Mouse (Mus musculus): ENCODE results near the gene Dtd1. TPM values are rescaled to one million over a fixed set of nuclear protein-coding genes. Genes with fewer than 3 reads are reported as not detected.

Dtd1 gene
- polyA plus RNA-seq, 1 experiment from 2014 or later: 38.0 TPM

- 87% methylated on average over 4 of the region's 4 CpGs for WGBS
- Histone ChIP-seq H3K4me2 (no peak overlapping the region), H3K27me3 (no peaks in the 10 kb centered on the region), H3K27ac (no peak overlapping the region), H3K36me3 (no peaks in the 10 kb centered on the region), H3K9ac (no peak overlapping the region), H3K9me3 (no peaks in the 10 kb centered on the region), H3K4me1 (no peaks in the 10 kb centered on the region), H3K4me3 (no peak overlapping the region)
- ATAC-seq (ENCODE audit: borderline replicate concordance, extremely low read depth, low FRiP score, low TSS enrichment): no peak
Measured at GRCm38 (mm10) chr2:144647151-144647550, 47.5 kb downstream of the Dtd1 start.

- Histone ChIP-seq H3K4me2 (no peak overlapping the region), H3K27ac (no peak overlapping the region), H3K4me1 (no peaks in the 10 kb centered on the region), H3K27me3 (no peaks in the 10 kb centered on the region), H3K9me3 (no peaks in the 10 kb centered on the region), H3K4me3 (no peak overlapping the region), H3K9ac (no peak overlapping the region), H3K36me3 (no peaks in the 10 kb centered on the region)
- 90% methylated on average over 1 of the region's 1 CpGs for WGBS
- no peak for ATAC-seq (ENCODE audit: borderline replicate concordance, extremely low read depth, low FRiP score, low TSS enrichment)
Measured at GRCm38 (mm10) chr2:144649960-144650359, 50.3 kb downstream of the Dtd1 start.

GRCm38 (mm10) chr2:144652841-144653240 lies 53.1 kb downstream of the Dtd1 start:
- Histone ChIP-seq H3K27ac (no peak overlapping the region), H3K4me3 (no peak overlapping the region), H3K4me1 (no peaks in the 10 kb centered on the region), H3K27me3 (no peaks in the 10 kb centered on the region), H3K9ac (no peak overlapping the region), H3K4me2 (no peak overlapping the region), H3K36me3 (no peaks in the 10 kb centered on the region), H3K9me3 (no peaks in the 10 kb centered on the region)
- 92% methylated on average over 4 of the region's 4 CpGs for whole genome bisulfite sequencing
- no peak for ATAC-seq (ENCODE audit: borderline replicate concordance, extremely low read depth, low FRiP score, low TSS enrichment)

- H3K4me2 ChIP-seq: no peak overlapping the region
- H3K9ac ChIP-seq: no peak overlapping the region
- no peaks in the 10 kb centered on the region for H3K9me3 ChIP-seq
- ATAC-seq (ENCODE audit: borderline replicate concordance, extremely low read depth, low FRiP score, low TSS enrichment): no peak
- H3K36me3 ChIP-seq: no peaks in the 10 kb centered on the region
- no peaks in the 10 kb centered on the region for H3K27me3 ChIP-seq
- no peak overlapping the region for H3K27ac ChIP-seq
- no peaks in the 10 kb centered on the region for H3K4me1 ChIP-seq
- WGBS: 77% methylated on average over 3 of the region's 3 CpGs
- no peak overlapping the region for H3K4me3 ChIP-seq
Measured at GRCm38 (mm10) chr2:144655307-144655706, 55.6 kb downstream of the Dtd1 start.

- WGBS: 73% methylated on average over 4 of the region's 4 CpGs
- Histone ChIP-seq H3K9ac (no peak overlapping the region), H3K4me1 (no peaks in the 10 kb centered on the region), H3K4me3 (no peak overlapping the region), H3K27ac (no peak overlapping the region), H3K36me3 (no peaks in the 10 kb centered on the region), H3K27me3 (no peaks in the 10 kb centered on the region), H3K9me3 (no peaks in the 10 kb centered on the region), H3K4me2 (no peak overlapping the region)
- ATAC-seq (ENCODE audit: borderline replicate concordance, extremely low read depth, low FRiP score, low TSS enrichment): no peak
Measured at GRCm38 (mm10) chr2:144668507-144668906, 68.8 kb downstream of the Dtd1 start.

- no peaks in the 10 kb centered on the region for H3K4me1 ChIP-seq
- ATAC-seq (ENCODE audit: borderline replicate concordance, extremely low read depth, low FRiP score, low TSS enrichment): 0 out of 2 replicates have a peak, but pooled peaks have one; percentile 6
- 87% methylated on average over 5 of the region's 5 CpGs for WGBS
Measured at GRCm38 (mm10) chr2:144670289-144670930, 70.7 kb downstream of the Dtd1 start.

GRCm38 (mm10) chr2:144672397-144672796 lies 72.7 kb downstream of the Dtd1 start:
- Histone ChIP-seq H3K9me3 (no peaks in the 10 kb centered on the region), H3K4me2 (no peak overlapping the region), H3K4me3 (no peak overlapping the region), H3K4me1 (no peaks in the 10 kb centered on the region), H3K27ac (no peak overlapping the region), H3K27me3 (no peaks in the 10 kb centered on the region), H3K9ac (no peak overlapping the region), H3K36me3 (no peaks in the 10 kb centered on the region)
- no peak for ATAC-seq (ENCODE audit: borderline replicate concordance, extremely low read depth, low FRiP score, low TSS enrichment)
- 78% methylated on average over 5 of the region's 5 CpGs for WGBS

More at GRCm38 (mm10) chr2:144670289-144670930, 70.7 kb downstream of the Dtd1 start:
- Histone ChIP-seq H3K4me3 (no peak overlapping the region), H3K27me3 (no peaks in the 10 kb centered on the region), H3K9me3 (no peaks in the 10 kb centered on the region), H3K27ac (no peak overlapping the region), H3K9ac (no peak overlapping the region), H3K36me3 (no peaks in the 10 kb centered on the region), H3K4me2 (no peak overlapping the region)

- H3K4me1 ChIP-seq: peaks cover 10% of the 10 kb centered on the region
- no peaks in the 10 kb centered on the region for H3K27me3 ChIP-seq
- H3K36me3 ChIP-seq: no peaks in the 10 kb centered on the region
- H3K4me3 ChIP-seq: no peak overlapping the region
- no peak overlapping the region for H3K4me2 ChIP-seq
- H3K9ac ChIP-seq: no peak overlapping the region
- no peaks in the 10 kb centered on the region for H3K9me3 ChIP-seq
- H3K27ac ChIP-seq: no peak overlapping the region
- ATAC-seq (ENCODE audit: borderline replicate concordance, extremely low read depth, low FRiP score, low TSS enrichment): no peak
- 54% methylated on average over 13 of the region's 13 CpGs for WGBS
Measured at GRCm38 (mm10) chr2:144676546-144677228, 77.0 kb downstream of the Dtd1 start.

- Histone ChIP-seq H3K9me3 (no peaks in the 10 kb centered on the region), H3K4me3 (no peak overlapping the region), H3K27me3 (no peaks in the 10 kb centered on the region), H3K4me2 (no peak overlapping the region), H3K4me1 (peaks cover 10% of the 10 kb centered on the region), H3K36me3 (no peaks in the 10 kb centered on the region), H3K9ac (no peak overlapping the region), H3K27ac (no peak overlapping the region)
- ATAC-seq (ENCODE audit: borderline replicate concordance, extremely low read depth, low FRiP score, low TSS enrichment): no peak
- WGBS: 66% methylated on average over 2 of the region's 2 CpGs
Measured at GRCm38 (mm10) chr2:144677229-144677571, 77.5 kb downstream of the Dtd1 start.

- no peaks in the 10 kb centered on the region for H3K36me3 ChIP-seq
- no peak for ATAC-seq (ENCODE audit: borderline replicate concordance, extremely low read depth, low FRiP score, low TSS enrichment)
- peaks cover 10% of the 10 kb centered on the region for H3K4me1 ChIP-seq
- H3K9me3 ChIP-seq: no peaks in the 10 kb centered on the region
- no peak overlapping the region for H3K9ac ChIP-seq
- 0 out of 2 replicates have a peak overlapping the region, but pooled peaks have one; percentile 19 for H3K27ac ChIP-seq
- H3K27me3 ChIP-seq: no peaks in the 10 kb centered on the region
- no peak overlapping the region for H3K4me3 ChIP-seq
- H3K4me2 ChIP-seq: no peak overlapping the region
- 75% methylated on average over 6 of the region's 6 CpGs for WGBS
Measured at GRCm38 (mm10) chr2:144678779-144679178, 79.1 kb downstream of the Dtd1 start.

- no peak overlapping the region for H3K4me2 ChIP-seq
- WGBS: 41% methylated on average over 3 of the region's 3 CpGs
- H3K4me3 ChIP-seq: no peak overlapping the region
- H3K27ac ChIP-seq: 0 out of 2 replicates have a peak overlapping the region, but pooled peaks have one; percentile 64
- no peaks in the 10 kb centered on the region for H3K36me3 ChIP-seq
- ATAC-seq (ENCODE audit: borderline replicate concordance, extremely low read depth, low FRiP score, low TSS enrichment): peak; percentile 62
- H3K27me3 ChIP-seq: no peaks in the 10 kb centered on the region
- H3K9ac ChIP-seq: no peak overlapping the region
- peaks cover 10% of the 10 kb centered on the region for H3K4me1 ChIP-seq
- H3K9me3 ChIP-seq: no peaks in the 10 kb centered on the region
Measured at GRCm38 (mm10) chr2:144679394-144679793, 79.7 kb downstream of the Dtd1 start.

- H3K9ac ChIP-seq: no peak overlapping the region
- H3K36me3 ChIP-seq: no peaks in the 10 kb centered on the region
- H3K4me2 ChIP-seq: no peak overlapping the region
- ATAC-seq (ENCODE audit: borderline replicate concordance, extremely low read depth, low FRiP score, low TSS enrichment): 0 out of 2 replicates have a peak, but pooled peaks have one; percentile 11
- no peaks in the 10 kb centered on the region for H3K4me1 ChIP-seq
- 79% methylated on average over 8 of the region's 8 CpGs for WGBS
- H3K27me3 ChIP-seq: no peaks in the 10 kb centered on the region
- H3K4me3 ChIP-seq: no peak overlapping the region
- H3K9me3 ChIP-seq: no peaks in the 10 kb centered on the region
- no peak overlapping the region for H3K27ac ChIP-seq
Measured at GRCm38 (mm10) chr2:144692219-144692732, 92.6 kb downstream of the Dtd1 start.
